Mouse (Mus musculus): Measurements from ENCODE around the gene Fbxl17. TPM values are rescaled to one million over a fixed set of nuclear protein-coding genes. Genes with fewer than 3 reads are reported as not detected.

Fbxl17 gene
- polyA plus RNA-seq, 1 experiment from 2014 or later = 5.7 TPM

GRCm38 (mm10) chr17:63107515-63107914 is 392.3 kb downstream of the Fbxl17 start:
- H3K4me3 ChIP-seq (replicated peaks) = no peak overlapping the region
- no peak overlapping the region for H3K27ac ChIP-seq
- no peak for ATAC-seq (replicated peaks; ENCODE audit: low FRiP score)
- peaks cover 14% of the 10 kb centered on the region for H3K4me1 ChIP-seq
- no peaks in the 10 kb centered on the region for H3K9me3 ChIP-seq (replicated peaks)
- no peak overlapping the region for H3K9ac ChIP-seq
- 80% methylated on average over 4 of the region's 4 CpGs for WGBS
- H3K36me3 ChIP-seq = no peaks in the 10 kb centered on the region
- no peaks in the 10 kb centered on the region for H3K27me3 ChIP-seq
- no peak overlapping the region for H3K4me2 ChIP-seq

GRCm38 (mm10) chr17:63095553-63095952 is 404.3 kb downstream of the Fbxl17 start:
- ATAC-seq (replicated peaks; ENCODE audit: low FRiP score) = no peak
- H3K9me3 ChIP-seq (replicated peaks) = no peaks in the 10 kb centered on the region
- H3K36me3 ChIP-seq = no peaks in the 10 kb centered on the region
- H3K4me1 ChIP-seq = no peaks in the 10 kb centered on the region
- no peak overlapping the region for H3K27ac ChIP-seq
- H3K4me2 ChIP-seq = no peak overlapping the region
- WGBS = 64% methylated on average over 2 of the region's 2 CpGs
- no peak overlapping the region for H3K4me3 ChIP-seq (replicated peaks)
- H3K9ac ChIP-seq = no peak overlapping the region
- no peaks in the 10 kb centered on the region for H3K27me3 ChIP-seq

GRCm38 (mm10) chr17:63095017-63095416 is 404.8 kb downstream of the Fbxl17 start:
- Histone ChIP-seq H3K36me3 (no peaks in the 10 kb centered on the region), H3K9ac (no peak overlapping the region), H3K4me1 (no peaks in the 10 kb centered on the region), H3K27ac (no peak overlapping the region), H3K27me3 (no peaks in the 10 kb centered on the region), H3K4me2 (no peak overlapping the region), H3K4me3 (replicated peaks) (no peak overlapping the region), H3K9me3 (replicated peaks) (no peaks in the 10 kb centered on the region)
- no peak for ATAC-seq (replicated peaks; ENCODE audit: low FRiP score)
- WGBS = 73% methylated on average over 4 of the region's 4 CpGs

- ATAC-seq (replicated peaks; ENCODE audit: low FRiP score) = no peak
- H3K4me2 ChIP-seq = no peak overlapping the region
- H3K9me3 ChIP-seq (replicated peaks) = no peaks in the 10 kb centered on the region
- no peak overlapping the region for H3K4me3 ChIP-seq (replicated peaks)
- H3K4me1 ChIP-seq = no peaks in the 10 kb centered on the region
- no peaks in the 10 kb centered on the region for H3K36me3 ChIP-seq
- WGBS = 54% methylated on average over 4 of the region's 4 CpGs
- no peak overlapping the region for H3K9ac ChIP-seq
- H3K27ac ChIP-seq = no peak overlapping the region
- H3K27me3 ChIP-seq = no peaks in the 10 kb centered on the region
Measured at GRCm38 (mm10) chr17:63093184-63093583, 406.6 kb downstream of the Fbxl17 start.

- Histone ChIP-seq H3K27ac (no peak overlapping the region), H3K4me1 (no peaks in the 10 kb centered on the region), H3K27me3 (no peaks in the 10 kb centered on the region), H3K4me2 (no peak overlapping the region), H3K4me3 (replicated peaks) (no peak overlapping the region), H3K9ac (no peak overlapping the region), H3K36me3 (no peaks in the 10 kb centered on the region), H3K9me3 (replicated peaks) (no peaks in the 10 kb centered on the region)
- ATAC-seq (replicated peaks; ENCODE audit: low FRiP score) = no peak
- 75% methylated on average over 6 of the region's 6 CpGs for WGBS
Measured at GRCm38 (mm10) chr17:63092774-63093173, 407.0 kb downstream of the Fbxl17 start.

- Histone ChIP-seq H3K27me3 (no peaks in the 10 kb centered on the region), H3K4me3 (replicated peaks) (no peak overlapping the region), H3K4me2 (no peak overlapping the region), H3K4me1 (no peaks in the 10 kb centered on the region), H3K9me3 (replicated peaks) (no peaks in the 10 kb centered on the region), H3K9ac (no peak overlapping the region), H3K27ac (no peak overlapping the region), H3K36me3 (no peaks in the 10 kb centered on the region)
- 93% methylated on average over 3 of the region's 3 CpGs for WGBS
- ATAC-seq (replicated peaks; ENCODE audit: low FRiP score) = no peak
Measured at GRCm38 (mm10) chr17:63090112-63090511, 409.7 kb downstream of the Fbxl17 start.

GRCm38 (mm10) chr17:63087265-63087664 is 412.6 kb downstream of the Fbxl17 start:
- H3K27ac ChIP-seq = no peak overlapping the region
- H3K4me1 ChIP-seq = no peaks in the 10 kb centered on the region
- H3K9me3 ChIP-seq (replicated peaks) = no peaks in the 10 kb centered on the region
- ATAC-seq (replicated peaks; ENCODE audit: low FRiP score) = no peak
- no peak overlapping the region for H3K4me2 ChIP-seq
- H3K36me3 ChIP-seq = no peaks in the 10 kb centered on the region
- WGBS = 71% methylated on average over 10 of the region's 10 CpGs
- no peaks in the 10 kb centered on the region for H3K27me3 ChIP-seq
- no peak overlapping the region for H3K9ac ChIP-seq
- no peak overlapping the region for H3K4me3 ChIP-seq (replicated peaks)

- 71% methylated on average over 3 of the region's 3 CpGs for WGBS
Measured at GRCm38 (mm10) chr17:63086526-63086925, 413.3 kb downstream of the Fbxl17 start.

GRCm38 (mm10) chr17:63085227-63085626 is 414.6 kb downstream of the Fbxl17 start:
- 91% methylated on average over 6 of the region's 6 CpGs for WGBS
- no peak overlapping the region for H3K9ac ChIP-seq
- no peaks in the 10 kb centered on the region for H3K9me3 ChIP-seq (replicated peaks)
- H3K36me3 ChIP-seq = no peaks in the 10 kb centered on the region
- H3K4me3 ChIP-seq (replicated peaks) = no peak overlapping the region
- no peak for ATAC-seq (replicated peaks; ENCODE audit: low FRiP score)
- H3K27me3 ChIP-seq = no peaks in the 10 kb centered on the region
- no peak overlapping the region for H3K4me2 ChIP-seq
- H3K4me1 ChIP-seq = no peaks in the 10 kb centered on the region
- H3K27ac ChIP-seq = no peak overlapping the region

More at GRCm38 (mm10) chr17:63086526-63086925, 413.3 kb downstream of the Fbxl17 start:
- Histone ChIP-seq H3K4me2 (no peak overlapping the region), H3K4me3 (replicated peaks) (no peak overlapping the region), H3K9ac (no peak overlapping the region), H3K27me3 (no peaks in the 10 kb centered on the region), H3K36me3 (no peaks in the 10 kb centered on the region), H3K9me3 (replicated peaks) (no peaks in the 10 kb centered on the region), H3K4me1 (no peaks in the 10 kb centered on the region), H3K27ac (no peak overlapping the region)
- ATAC-seq (replicated peaks; ENCODE audit: low FRiP score) = no peak

GRCm38 (mm10) chr17:63079087-63079486 is 420.7 kb downstream of the Fbxl17 start:
- no peak for ATAC-seq (replicated peaks; ENCODE audit: low FRiP score)
- Histone ChIP-seq H3K27ac (no peak overlapping the region), H3K4me1 (peaks cover 5% of the 10 kb centered on the region), H3K9me3 (replicated peaks) (no peaks in the 10 kb centered on the region), H3K27me3 (no peaks in the 10 kb centered on the region), H3K4me2 (no peak overlapping the region), H3K4me3 (replicated peaks) (no peak overlapping the region), H3K9ac (no peak overlapping the region), H3K36me3 (peaks cover 5% of the 10 kb centered on the region; the same call in 1 of the 2 replicates)
- WGBS = 91% methylated on average over 5 of the region's 5 CpGs

GRCm38 (mm10) chr17:63077509-63077908 is 422.3 kb downstream of the Fbxl17 start:
- peaks cover 5% of the 10 kb centered on the region for H3K4me1 ChIP-seq
- H3K4me2 ChIP-seq = no peak overlapping the region
- 79% methylated on average over 5 of the region's 5 CpGs for WGBS
- no peak for ATAC-seq (replicated peaks; ENCODE audit: low FRiP score)
- no peak overlapping the region for H3K9ac ChIP-seq
- H3K27me3 ChIP-seq = no peaks in the 10 kb centered on the region
- no peaks in the 10 kb centered on the region for H3K9me3 ChIP-seq (replicated peaks)
- no peak overlapping the region for H3K27ac ChIP-seq
- H3K4me3 ChIP-seq (replicated peaks) = no peak overlapping the region
- peaks cover 5% of the 10 kb centered on the region; the same call in 1 of the 2 replicates for H3K36me3 ChIP-seq

GRCm38 (mm10) chr17:63076661-63077060 is 423.2 kb downstream of the Fbxl17 start:
- H3K4me1 ChIP-seq = peaks cover 5% of the 10 kb centered on the region
- H3K9me3 ChIP-seq (replicated peaks) = no peaks in the 10 kb centered on the region
- WGBS = 32% methylated on average over 8 of the region's 8 CpGs
- H3K9ac ChIP-seq = no peak overlapping the region
- H3K27me3 ChIP-seq = no peaks in the 10 kb centered on the region
- no peak overlapping the region for H3K4me2 ChIP-seq
- H3K36me3 ChIP-seq = peaks cover 5% of the 10 kb centered on the region; the same call in 1 of the 2 replicates
- H3K4me3 ChIP-seq (replicated peaks) = no peak overlapping the region
- ATAC-seq (replicated peaks; ENCODE audit: low FRiP score) = no peak
- no peak overlapping the region for H3K27ac ChIP-seq

GRCm38 (mm10) chr17:63076037-63076426 is 423.8 kb downstream of the Fbxl17 start:
- 48% methylated on average over 8 of the region's 8 CpGs for WGBS
- no peak for ATAC-seq (replicated peaks; ENCODE audit: low FRiP score)
- Histone ChIP-seq H3K4me1 (peaks cover 5% of the 10 kb centered on the region), H3K27ac (no peak overlapping the region), H3K36me3 (peaks cover 5% of the 10 kb centered on the region; the same call in 1 of the 2 replicates), H3K4me2 (no peak overlapping the region), H3K9ac (no peak overlapping the region), H3K27me3 (no peaks in the 10 kb centered on the region), H3K4me3 (replicated peaks) (no peak overlapping the region), H3K9me3 (replicated peaks) (no peaks in the 10 kb centered on the region)
